Mouse (Mus musculus): Measurements from ENCODE around the gene Htra2. TPM values are rescaled to one million over a fixed set of nuclear protein-coding genes. Genes with fewer than 3 reads are reported as not detected.

Htra2 gene
- polyA plus RNA-seq, 1 experiment: 119 TPM

- Histone ChIP-seq H3K79me2 (ENCODE audit: control insufficient read depth, insufficient read depth) (no peaks in the 10 kb centered on the region), H3K79me3 (ENCODE audit: low read depth) (no peaks in the 10 kb centered on the region), H3K36me3 (ENCODE audit: control insufficient read depth, insufficient read depth) (no peaks in the 10 kb centered on the region), H3K4me3 (ENCODE audit: insufficient read depth, poor library complexity, severe bottlenecking) (no peak overlapping the region), H3K27me3 (ENCODE audit: control insufficient read depth, insufficient read depth, insufficient read length) (no peaks in the 10 kb centered on the region), H3ac (ENCODE audit: control insufficient read depth, insufficient read length, low read depth) (no peak overlapping the region)
- TF ChIP-seq CTCF (IDR thresholded peaks at IDR 0.05; ENCODE audit: control insufficient read depth, insufficient read depth, insufficient read length) (no peak), CEBPB (IDR thresholded peaks at IDR 0.05; ENCODE audit: low read depth) (no peak), MYOD1 (IDR thresholded peaks at IDR 0.05; ENCODE audit: control insufficient read depth, insufficient read length, low read depth) (no peak), FOSL1 (IDR thresholded peaks at IDR 0.05; ENCODE audit: insufficient read depth, low read length, poor library complexity, severe bottlenecking) (no peak), MYOG (IDR thresholded peaks at IDR 0.05; ENCODE audit: control insufficient read depth, extremely low read depth, insufficient read length) (no peak), MAX (IDR thresholded peaks at IDR 0.05) (no peak)
These were observed 34.1 kb downstream of the Htra2 start for GRCm38 (mm10) chr6:83020836-83021593.

GRCm38 (mm10) chr6:83020121-83020520 is 35.0 kb downstream of the Htra2 start:
- Histone ChIP-seq H3ac (ENCODE audit: control insufficient read depth, insufficient read length, low read depth) (no peak overlapping the region), H3K4me3 (ENCODE audit: insufficient read depth, poor library complexity, severe bottlenecking) (no peak overlapping the region), H3K27me3 (ENCODE audit: control insufficient read depth, insufficient read depth, insufficient read length) (no peaks in the 10 kb centered on the region), H3K79me2 (ENCODE audit: control insufficient read depth, insufficient read depth) (no peaks in the 10 kb centered on the region), H3K79me3 (ENCODE audit: low read depth) (no peaks in the 10 kb centered on the region), H3K36me3 (ENCODE audit: control insufficient read depth, insufficient read depth) (no peaks in the 10 kb centered on the region)
- TF ChIP-seq CTCF (IDR thresholded peaks at IDR 0.05; ENCODE audit: control insufficient read depth, insufficient read depth, insufficient read length) (no peak), CEBPB (IDR thresholded peaks at IDR 0.05; ENCODE audit: low read depth) (no peak)

- H3K79me3 ChIP-seq (ENCODE audit: low read depth): no peaks in the 10 kb centered on the region
These were observed 36.0 kb downstream of the Htra2 start for GRCm38 (mm10) chr6:83019044-83019443.

GRCm38 (mm10) chr6:83017190-83017589 is 37.9 kb downstream of the Htra2 start:
- Histone ChIP-seq H3K79me3 (ENCODE audit: low read depth) (no peaks in the 10 kb centered on the region), H3K27me3 (ENCODE audit: control insufficient read depth, insufficient read depth, insufficient read length) (no peaks in the 10 kb centered on the region), H3K4me3 (ENCODE audit: insufficient read depth, poor library complexity, severe bottlenecking) (no peak overlapping the region), H3ac (ENCODE audit: control insufficient read depth, insufficient read length, low read depth) (peak overlapping the region; percentile 22), H3K79me2 (ENCODE audit: control insufficient read depth, insufficient read depth) (no peaks in the 10 kb centered on the region), H3K36me3 (ENCODE audit: control insufficient read depth, insufficient read depth) (no peaks in the 10 kb centered on the region)
- TF ChIP-seq MYOG (IDR thresholded peaks at IDR 0.05; ENCODE audit: control insufficient read depth, extremely low read depth, insufficient read length) (no peak), MAX (IDR thresholded peaks at IDR 0.05) (peak; percentile 87)

More at GRCm38 (mm10) chr6:83019044-83019443, 36.0 kb downstream of the Htra2 start:
- Histone ChIP-seq H3K4me3 (ENCODE audit: insufficient read depth, poor library complexity, severe bottlenecking) (no peak overlapping the region), H3K79me2 (ENCODE audit: control insufficient read depth, insufficient read depth) (no peaks in the 10 kb centered on the region), H3ac (ENCODE audit: control insufficient read depth, insufficient read length, low read depth) (no peak overlapping the region), H3K27me3 (ENCODE audit: control insufficient read depth, insufficient read depth, insufficient read length) (no peaks in the 10 kb centered on the region), H3K36me3 (ENCODE audit: control insufficient read depth, insufficient read depth) (no peaks in the 10 kb centered on the region)
- TF ChIP-seq CTCF (IDR thresholded peaks at IDR 0.05; ENCODE audit: control insufficient read depth, insufficient read depth, insufficient read length): no peak
- TF ChIP-seq USF1 (IDR thresholded peaks at IDR 0.05; ENCODE audit: low read depth): no peak
- TF ChIP-seq MYOD1 (IDR thresholded peaks at IDR 0.05; ENCODE audit: control insufficient read depth, insufficient read length, low read depth): no peak
- TF ChIP-seq CEBPB (IDR thresholded peaks at IDR 0.05; ENCODE audit: low read depth): no peak
- no peak for TF ChIP-seq MYOG (IDR thresholded peaks at IDR 0.05; ENCODE audit: control insufficient read depth, extremely low read depth, insufficient read length)
- no peak for TF ChIP-seq FOSL1 (IDR thresholded peaks at IDR 0.05; ENCODE audit: insufficient read depth, low read length, poor library complexity, severe bottlenecking)
- TF ChIP-seq MAX (IDR thresholded peaks at IDR 0.05): no peak

- Histone ChIP-seq H3K36me3 (ENCODE audit: control insufficient read depth, insufficient read depth) (no peaks in the 10 kb centered on the region), H3K27me3 (ENCODE audit: control insufficient read depth, insufficient read depth, insufficient read length) (no peaks in the 10 kb centered on the region), H3K79me3 (ENCODE audit: low read depth) (no peaks in the 10 kb centered on the region), H3K4me3 (ENCODE audit: insufficient read depth, poor library complexity, severe bottlenecking) (no peak overlapping the region), H3ac (ENCODE audit: control insufficient read depth, insufficient read length, low read depth) (no peak overlapping the region), H3K79me2 (ENCODE audit: control insufficient read depth, insufficient read depth) (no peaks in the 10 kb centered on the region)
- no peak for TF ChIP-seq MYOG (IDR thresholded peaks at IDR 0.05; ENCODE audit: control insufficient read depth, extremely low read depth, insufficient read length)
- no peak for TF ChIP-seq USF1 (IDR thresholded peaks at IDR 0.05; ENCODE audit: low read depth)
- TF ChIP-seq MYOD1 (IDR thresholded peaks at IDR 0.05; ENCODE audit: control insufficient read depth, insufficient read length, low read depth): peak; percentile 91
- TF ChIP-seq FOSL1 (IDR thresholded peaks at IDR 0.05; ENCODE audit: insufficient read depth, low read length, poor library complexity, severe bottlenecking): no peak
- no peak for TF ChIP-seq CTCF (IDR thresholded peaks at IDR 0.05; ENCODE audit: control insufficient read depth, insufficient read depth, insufficient read length)
These were observed 39.3 kb downstream of the Htra2 start for GRCm38 (mm10) chr6:83015749-83016148.
